Mouse (Mus musculus) G1E (cell line): ENCODE data around the gene Pelo.

Experiments
- CTCF ChIP-seq: IDR thresholded peaks from 2 replicates; pipeline ENCODE4 v1.5.1; 2012; ENCODE audit warnings: low read depth, low read length, inconsistent platforms, mixed read lengths
- GATA1 ChIP-seq: IDR thresholded peaks from 2 replicates; pipeline ENCODE4 v1.6.1; 2012; ENCODE audit warnings: borderline replicate concordance, low read length, inconsistent platforms, mixed read lengths
- POLR2AphosphoS5 ChIP-seq: IDR thresholded peaks from 2 replicates; pipeline ENCODE4 v1.6.1; 2012; ENCODE audit warnings: low read depth, low read length, inconsistent platforms; ENCODE audit not compliant: insufficient replicate concordance
- TAL1 ChIP-seq: conservative IDR thresholded peaks from 2 replicates; pipeline ENCODE4 v1.6.1; 2012; ENCODE audit warnings: low read depth, low read length, inconsistent platforms, mixed read lengths

- TF ChIP-seq GATA1 (no peak), CTCF (no peak), POLR2AphosphoS5 (no peak), TAL1 (no peak)
Observed at GRCm38 (mm10) chr13:115116930-115117621, 27.1 kb upstream of the Pelo start.
